Mouse (Mus musculus) neural tube, embryonic 11.5 days (tissue): Measurements from ENCODE around the gene Ppme1. TPM values are rescaled to one million over a fixed set of nuclear protein-coding genes. Genes with fewer than 3 reads are reported as not detected.

ENCODE experiments used
- ATAC-seq: fragments of 200-750 bp; cut with Nextera tagmentation; 2 replicates; pipeline ENCODE4 v1.8.0; 2017; ENCODE audit warnings: moderate number of reproducible peaks, mild to moderate bottlenecking, moderate TSS enrichment, moderate library complexity; ENCODE audit not compliant: insufficient read depth, low FRiP score, low TSS enrichment
- DNase-seq: peaks from one replicate; pipeline ENCODE4 v3.0.0-alpha.2; 2015; ENCODE audit warnings: low spot score
- H3K27ac ChIP-seq: fragments of 300-500 bp; sonication (generic); 2 replicates; pipeline ENCODE4 v1.5.1; 2014; ENCODE audit warnings: low read depth, mild to moderate bottlenecking, low read length
- H3K27me3 ChIP-seq: fragments of 300-500 bp; sonication (generic); 2 replicates; pipeline ENCODE4 v1.6.1; 2014; ENCODE audit warnings: mild to moderate bottlenecking, low read length, mixed read lengths; ENCODE audit not compliant: control insufficient read depth, insufficient read depth
- H3K36me3 ChIP-seq: fragments of 300-500 bp; sonication (generic); 2 replicates; pipeline ENCODE4 v1.6.1; 2014; ENCODE audit warnings: mild to moderate bottlenecking, low read length, moderate library complexity, mixed read lengths; ENCODE audit not compliant: control insufficient read depth, insufficient read depth
- H3K4me1 ChIP-seq: fragments of 300-500 bp; sonication (generic); 2 replicates; pipeline ENCODE4 v1.6.1; 2014; ENCODE audit warnings: low read length, mixed read lengths; ENCODE audit not compliant: control insufficient read depth, insufficient read depth
- H3K4me2 ChIP-seq: fragments of 300-500 bp; sonication (generic); 2 replicates; pipeline ENCODE4 v1.6.1; 2014; ENCODE audit warnings: low read depth, mild to moderate bottlenecking, moderate library complexity
- H3K4me3 ChIP-seq: fragments of 300-500 bp; sonication (generic); 2 replicates; pipeline ENCODE4 v1.5.1; 2014; ENCODE audit warnings: low read depth, low read length
- H3K9ac ChIP-seq: fragments of 300-500 bp; sonication (generic); 2 replicates; pipeline ENCODE4 v1.6.1; 2014; ENCODE audit warnings: mild to moderate bottlenecking, low read length
- H3K9me3 ChIP-seq: fragments of 300-500 bp; sonication (generic); 2 replicates; pipeline ENCODE4 v1.6.1; 2016; ENCODE audit warnings: low read length; ENCODE audit not compliant: control insufficient read depth
- WGBS: fragments of 180-500 bp; shearing (Covaris S2); extraction: QIAGEN DNeasy Blood & Tissue Kit; methylation state at CpG from one replicate; pipeline ENCODE4 v1.1.7; 2014; 5-methylcytosine and 5-hydroxymethylcytosine counted together
- polyA plus RNA-seq: library from polyadenylated mRNA; unstranded; fragments of >200 nt; fragmentation: Nextera tagmentation; extraction: Ambion mirVana; gene quantifications from 2 replicates; pipeline ENCODE4 v1.2.1, GENCODE M21; 2014

Ppme1 gene
- polyA plus RNA-seq, 1 experiment from 2014 or later: 124 TPM

GRCm38 (mm10) chr7:100281596-100281995 lies 90.5 kb downstream of the Ppme1 start:
- Histone ChIP-seq H3K27me3 (peaks cover 12% of the 10 kb centered on the region), H3K27ac (no peak overlapping the region), H3K4me1 (peaks cover 5% of the 10 kb centered on the region; the same call in 1 of the 2 replicates), H3K4me2 (no peak overlapping the region), H3K9me3 (no peaks in the 10 kb centered on the region), H3K36me3 (no peaks in the 10 kb centered on the region), H3K4me3 (no peak overlapping the region), H3K9ac (no peak overlapping the region)
- no peak for DNase-seq
- no peak for ATAC-seq
- WGBS: 29% methylated on average over 3 of the region's 3 CpGs

DNA sequence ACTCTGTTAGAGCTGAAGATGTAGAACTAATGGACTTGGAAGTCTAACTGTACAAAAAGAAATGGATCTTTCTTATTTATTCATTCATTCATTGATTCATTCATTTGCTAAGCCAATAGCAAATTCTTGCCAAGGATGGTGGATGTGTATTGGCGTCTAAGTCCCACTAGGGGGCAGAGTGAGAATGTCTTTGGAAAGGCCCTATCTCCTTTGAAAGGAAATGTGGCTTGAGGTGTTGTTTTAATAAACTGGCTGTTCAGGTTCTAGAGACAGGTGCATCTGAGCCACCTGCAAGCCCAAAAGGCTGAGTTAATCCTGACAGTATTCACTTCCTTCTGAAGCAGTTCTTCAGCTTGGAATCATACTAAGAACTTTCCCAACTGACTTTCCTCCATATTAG lies 92.3 kb downstream of the Ppme1 start:
- Histone ChIP-seq H3K4me3 (no peak overlapping the region), H3K36me3 (no peaks in the 10 kb centered on the region), H3K9me3 (no peaks in the 10 kb centered on the region), H3K4me2 (no peak overlapping the region), H3K27ac (no peak overlapping the region), H3K4me1 (peaks cover 3% of the 10 kb centered on the region; the same call in 1 of the 2 replicates), H3K9ac (no peak overlapping the region), H3K27me3 (no peaks in the 10 kb centered on the region; the same call in 1 of the 2 replicates)
- WGBS: 3% methylated on average over 1 of the region's 1 CpGs
- DNase-seq (peak; percentile 41), ATAC-seq (no peak)

Other genes with a start within 250 kb of the Ppme1 start
- 22.9 and 24.2 TPM in 2 replicates for gene Lipt2, start 213.0 kb downstream of the Ppme1 start, polyA plus RNA-seq
- 2.4 and 3.8 TPM in 2 replicates for gene Kcne3, start 195.8 kb downstream of the Ppme1 start, polyA plus RNA-seq
- 8.9 and 10.4 TPM in 2 replicates for gene Pgm2l1, start 144.9 kb downstream of the Ppme1 start, polyA plus RNA-seq
- gene P4ha3, start 86.8 kb downstream of the Ppme1 start, polyA plus RNA-seq: 4.9 and 6.1 TPM in 2 replicates
- 34.2 and 42.3 TPM in 2 replicates for gene C2cd3, start 74 bp downstream of the Ppme1 start, polyA plus RNA-seq
- not detected in 2 replicates for gene Ucp3, start 100.7 kb upstream of the Ppme1 start, polyA plus RNA-seq
- 88.8 and 95.4 TPM in 2 replicates for gene Ucp2, start 121.0 kb upstream of the Ppme1 start, polyA plus RNA-seq
- gene Dnajb13, start 142.7 kb upstream of the Ppme1 start, polyA plus RNA-seq: 0.25 and 0.84 TPM in 2 replicates
- gene Coa4, start 164.8 kb upstream of the Ppme1 start, polyA plus RNA-seq: 18.9 and 20.0 TPM in 2 replicates
- 194 and 200 TPM in 2 replicates for gene Rab6a, start 235.1 kb upstream of the Ppme1 start, polyA plus RNA-seq
- gene Mrpl48, start 236.0 kb upstream of the Ppme1 start, polyA plus RNA-seq: 57.4 and 60.8 TPM in 2 replicates